Comparison of ENCODE assay signal across 9 mouse cellular contexts in the genomic region with DNA sequence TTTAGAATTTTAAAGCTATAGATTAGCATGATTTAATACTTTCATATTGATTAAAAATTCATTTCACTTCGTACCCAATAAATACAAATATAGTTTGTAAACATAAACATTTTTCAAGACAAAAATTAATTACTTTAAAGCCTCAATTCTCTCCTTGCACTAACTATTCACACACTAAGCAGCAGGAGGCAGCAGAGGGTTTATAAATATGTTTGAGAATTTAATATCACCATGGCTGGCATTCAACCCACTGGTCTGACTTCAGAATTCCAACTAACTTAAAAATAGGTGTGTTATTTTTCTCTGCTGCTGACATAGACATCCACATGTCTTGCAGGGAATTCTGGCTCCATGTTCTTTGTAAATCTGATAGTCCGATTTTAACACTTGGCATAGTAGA. TPM values are rescaled to one million over a fixed set of nuclear protein-coding genes. Genes with fewer than 3 reads are reported as not detected.
A peak's percentile ranks its signal among the peaks of the same experiment; 100 is the strongest.
DNase-seq lines count a peak whose midpoint lies in the region; ATAC-seq and TF ChIP-seq lines count a peak whose summit lies in the region.
"Had no signal": no experiment of that assay in that cellular context is flagged by ENCODE, and none has a peak within 500 bp of the region (broad histone marks: within the 10 kb centered on the region; RNA-seq: fewer than 3 reads in every experiment).

No protein-coding gene starts in this region.

- H3K27me3 ChIP-seq in forebrain, embryonic 13.5 days: no peaks in the 10 kb centered on the region
- H3K27me3 ChIP-seq: limb, embryonic 13.5 days had no signal

- H3K9me3 ChIP-seq in forebrain, embryonic 13.5 days (replicated peaks): no peaks in the 10 kb centered on the region
- H3K9me3 ChIP-seq: limb, embryonic 13.5 days had no signal

- no peak overlapping the region for H3K4me2 ChIP-seq in forebrain, embryonic 13.5 days
- H3K4me2 ChIP-seq: limb, embryonic 13.5 days had no signal

- WGBS in forebrain, embryonic 13.5 days: 87% methylated on average over 2 of the region's 2 CpGs

- intact Hi-C loops in left cerebral cortex, adult 2 months (cut with DNase I): loop anchor here (1.0 to 5.0 kb wide), 2 partner anchors 164 to 218 kb away; no protein-coding TSS in a partner anchor

- no peak overlapping the region for H3K27ac ChIP-seq in left cerebral cortex, adult 2 months
- no peak overlapping the region for H3K27ac ChIP-seq in forebrain, embryonic 13.5 days
- H3K27ac ChIP-seq: limb, embryonic 13.5 days had no signal

- H3K36me3 ChIP-seq in forebrain, embryonic 13.5 days (ENCODE audit: poor library complexity, severe bottlenecking): 0 out of 2 replicates have a peak, but pooled peaks cover under 1% of the 10 kb centered on the region

- peak; percentile 22 for DNase-seq in cerebellum, adult 9-10 months
- DNase-seq in cerebellum, adult 8-10 months: no peak
- DNase-seq in left cerebral cortex, adult 2 months (ENCODE audit: extremely low spot score in 1 of 2, low spot score in 2 of 2): no peak
- DNase-seq in left cerebral cortex, adult 8-10 months (ENCODE audit: low spot score in 2 of 2): no peak
- peak; percentile 70 for DNase-seq in brain, embryonic 14.5 days (ENCODE audit: low read depth)
- peak; percentile 40 for DNase-seq in mesoderm, embryonic 11.5 days (ENCODE audit: low read depth, low spot score)

- H3K4me1 ChIP-seq in forebrain, embryonic 13.5 days: no peaks in the 10 kb centered on the region
- H3K4me1 ChIP-seq: limb, embryonic 13.5 days had no signal

- ATAC-seq in hematopoietic stem cell, adult 5-6 weeks (replicated peaks in 1 of 2; ENCODE audit: insufficient read depth in 1 of 2, low FRiP score in 2 of 2, low TSS enrichment in 1 of 2, low read depth in 1 of 2, poor library complexity in 2 of 2, severe bottlenecking in 2 of 2): peak; percentile 51 to 56; a peak in 3 of 4 replicates
- ATAC-seq in forebrain, embryonic 13.5 days: no peak

- H3K4me3 ChIP-seq in left cerebral cortex, adult 2 months: no peak overlapping the region
- H3K4me3 ChIP-seq in forebrain, embryonic 13.5 days: no peak overlapping the region
- H3K4me3 ChIP-seq: limb, embryonic 13.5 days had no signal

- TF ChIP-seq POLR2A in brain, embryonic 14.5 days (IDR thresholded peaks at IDR 0.05; ENCODE audit: borderline replicate concordance, extremely low read depth, insufficient read depth, insufficient read length, poor library complexity, severe bottlenecking): no peak

- H3K9ac ChIP-seq in forebrain, embryonic 13.5 days: no peak overlapping the region
- H3K9ac ChIP-seq: limb, embryonic 13.5 days had no signal

- TF ChIP-seq CTCF in left cerebral cortex, adult 2 months (IDR thresholded peaks at IDR 0.05): peak; percentile 71
- TF ChIP-seq CTCF in brain, embryonic 14.5 days (IDR thresholded peaks at IDR 0.05; ENCODE audit: borderline replicate concordance, extremely low read depth, insufficient read depth, insufficient read length): peak; percentile 51

RNA-seq across cellular contexts. Expression of a gene that starts 15.2 kb away (rescaled TPM):
- total RNA-seq in left cerebral cortex, adult 2 months (2021): 10 to 100 TPM; 58.3 to 59.5 TPM
- 10 to 100 TPM; 51.5 to 62.1 (median 56.2) TPM for total RNA-seq in left cerebral cortex, adult 8-10 months (2022)
- polyA plus RNA-seq in brain, embryonic 14.5 days (2012; rRNA removed): 34.3 and 45.9 TPM in 2 replicates
- 30.1 and 31.5 TPM in 2 replicates for total RNA-seq in hematopoietic stem cell, adult 5-6 weeks (2017)
- polyA plus RNA-seq in forebrain, embryonic 13.5 days (2015; fragmentation: Nextera tagmentation; extraction: Ambion mirVana): 112 and 136 TPM in 2 replicates

RNA-seq across cellular contexts. Expression of a gene that starts 20.1 kb away (rescaled TPM):
- not detected for total RNA-seq in left cerebral cortex, adult 2 months (2021)
- not detected for total RNA-seq in left cerebral cortex, adult 8-10 months (2022)
- polyA plus RNA-seq in brain, embryonic 14.5 days (2012; rRNA removed): not detected in 2 replicates
- total RNA-seq in hematopoietic stem cell, adult 5-6 weeks (2017): not detected in 2 replicates
- not detected in 2 replicates for polyA plus RNA-seq in forebrain, embryonic 13.5 days (2015; fragmentation: Nextera tagmentation; extraction: Ambion mirVana)
- polyA plus RNA-seq: limb, embryonic 13.5 days had no signal

RNA-seq across cellular contexts. Expression of a gene that starts 44.3 kb away (rescaled TPM):
- total RNA-seq in left cerebral cortex, adult 2 months (2021): not detected
- not detected for total RNA-seq in left cerebral cortex, adult 8-10 months (2022)
- polyA plus RNA-seq in brain, embryonic 14.5 days (2012; rRNA removed): not detected in 2 replicates
- not detected in 2 replicates for total RNA-seq in hematopoietic stem cell, adult 5-6 weeks (2017)
- polyA plus RNA-seq in forebrain, embryonic 13.5 days (2015; fragmentation: Nextera tagmentation; extraction: Ambion mirVana): 0.81 TPM in 1 of 2 replicates, not detected in the other

RNA-seq across cellular contexts. Expression of a gene that starts 45.1 kb away (rescaled TPM):
- total RNA-seq in left cerebral cortex, adult 2 months (2021): 10 to 100 TPM; 27.9 to 39.1 TPM
- 10 to 100 TPM; 25.4 to 31.4 (median 27.0) TPM for total RNA-seq in left cerebral cortex, adult 8-10 months (2022)
- polyA plus RNA-seq in brain, embryonic 14.5 days (2012; rRNA removed): 3.2 and 4.9 TPM in 2 replicates
- 14.6 and 18.9 TPM in 2 replicates for total RNA-seq in hematopoietic stem cell, adult 5-6 weeks (2017)
- polyA plus RNA-seq in forebrain, embryonic 13.5 days (2015; fragmentation: Nextera tagmentation; extraction: Ambion mirVana): 5.3 and 5.4 TPM in 2 replicates

Comparison
In these comparisons a context has a peak if more than half of its experiments do, and no peak if none do; other contexts are left out.
1. DNase-seq: peak in cerebellum, adult 9-10 months (single experiment), brain, embryonic 14.5 days (single experiment) and mesoderm, embryonic 11.5 days (single experiment); none in cerebellum, adult 8-10 months (single experiment), left cerebral cortex, adult 2 months (0 of 2) and left cerebral cortex, adult 8-10 months (0 of 2).